Mouse (Mus musculus): ENCODE data around the gene Zfp618. TPM values are rescaled to one million over a fixed set of nuclear protein-coding genes. Genes with fewer than 3 reads are reported as not detected.

The Zfp618 gene
- polyA plus RNA-seq, 1 experiment from 2014 or later: 26.6 TPM

DNA sequence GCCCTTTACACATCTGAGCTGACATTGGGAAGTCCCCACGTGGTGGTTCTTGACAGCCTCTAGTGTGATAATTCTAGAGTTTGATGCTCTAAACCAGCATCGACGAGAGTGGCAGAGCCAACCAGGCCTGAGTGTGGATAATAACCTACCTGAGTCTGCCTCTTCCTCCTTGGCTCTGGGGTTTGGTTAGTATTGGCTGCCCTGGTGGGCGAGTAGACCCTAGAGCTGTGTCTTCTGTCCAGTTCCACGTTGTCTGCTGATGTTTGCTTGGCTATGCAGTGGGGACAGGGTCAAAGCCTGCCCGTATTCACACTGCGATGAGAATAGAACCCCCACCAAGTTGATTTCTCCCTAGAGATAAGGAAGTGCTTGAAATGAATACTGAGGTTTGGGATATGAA lies 58.1 kb downstream of the Zfp618 start:
- Histone ChIP-seq H3K27me3 (ENCODE audit: insufficient read depth, low read length) (no peaks in the 10 kb centered on the region), H3K4me3 (replicated peaks; ENCODE audit: low read depth, low read length) (no peak overlapping the region), H3K36me3 (ENCODE audit: insufficient read depth, low read length) (no peaks in the 10 kb centered on the region), H3K4me1 (replicated peaks; ENCODE audit: insufficient read depth, low read length) (peaks cover 17% of the 10 kb centered on the region), H3K9ac (ENCODE audit: low read depth, low read length) (no peak overlapping the region), H3K4me2 (ENCODE audit: low read length) (no peak overlapping the region), H3K9me3 (replicated peaks; ENCODE audit: low read length) (no peaks in the 10 kb centered on the region), H3K27ac (no peak overlapping the region)
- no peak for DNase-seq (ENCODE audit: low spot score)
- ATAC-seq (replicated peaks; ENCODE audit: low FRiP score, low read depth): no peak
- TF ChIP-seq CTCF (IDR thresholded peaks at IDR 0.05; ENCODE audit: low read depth): no peak
- WGBS: 90% methylated on average over 7 of the region's 7 CpGs

DNA sequence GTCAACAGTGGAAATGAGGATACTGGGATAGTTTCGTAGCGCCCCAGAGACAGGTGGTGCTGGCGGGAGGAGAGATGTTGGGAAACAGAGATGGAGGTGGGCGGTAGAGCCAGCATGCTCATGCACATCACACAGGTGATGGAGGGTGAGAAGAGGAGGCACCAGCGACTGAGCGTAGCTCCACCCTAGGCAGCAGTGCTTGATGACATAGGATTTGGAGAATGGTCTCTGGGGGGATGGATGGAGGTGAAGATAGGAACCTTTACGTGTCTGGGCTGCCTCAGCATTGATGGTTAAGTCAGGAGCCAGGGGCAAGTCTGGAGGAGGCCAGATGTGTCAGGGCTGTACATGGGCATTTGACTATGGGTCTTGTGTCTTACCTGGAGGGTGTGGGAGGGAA lies 58.7 kb downstream of the Zfp618 start:
- H3K27ac ChIP-seq: no peak overlapping the region
- no peaks in the 10 kb centered on the region for H3K36me3 ChIP-seq (ENCODE audit: insufficient read depth, low read length)
- DNase-seq (ENCODE audit: low spot score): no peak
- no peak overlapping the region for H3K4me3 ChIP-seq (replicated peaks; ENCODE audit: low read depth, low read length)
- H3K27me3 ChIP-seq (ENCODE audit: insufficient read depth, low read length): no peaks in the 10 kb centered on the region
- H3K4me1 ChIP-seq (replicated peaks; ENCODE audit: insufficient read depth, low read length): peaks cover 17% of the 10 kb centered on the region; the same call in 1 of the 2 replicates
- no peak for TF ChIP-seq CTCF (IDR thresholded peaks at IDR 0.05; ENCODE audit: low read depth)
- H3K4me2 ChIP-seq (ENCODE audit: low read length): no peak overlapping the region
- no peak overlapping the region for H3K9ac ChIP-seq (ENCODE audit: low read depth, low read length)
- ATAC-seq (replicated peaks; ENCODE audit: low FRiP score, low read depth): no peak
- no peaks in the 10 kb centered on the region for H3K9me3 ChIP-seq (replicated peaks; ENCODE audit: low read length)
- WGBS: 97% methylated on average over 7 of the region's 7 CpGs

DNA sequence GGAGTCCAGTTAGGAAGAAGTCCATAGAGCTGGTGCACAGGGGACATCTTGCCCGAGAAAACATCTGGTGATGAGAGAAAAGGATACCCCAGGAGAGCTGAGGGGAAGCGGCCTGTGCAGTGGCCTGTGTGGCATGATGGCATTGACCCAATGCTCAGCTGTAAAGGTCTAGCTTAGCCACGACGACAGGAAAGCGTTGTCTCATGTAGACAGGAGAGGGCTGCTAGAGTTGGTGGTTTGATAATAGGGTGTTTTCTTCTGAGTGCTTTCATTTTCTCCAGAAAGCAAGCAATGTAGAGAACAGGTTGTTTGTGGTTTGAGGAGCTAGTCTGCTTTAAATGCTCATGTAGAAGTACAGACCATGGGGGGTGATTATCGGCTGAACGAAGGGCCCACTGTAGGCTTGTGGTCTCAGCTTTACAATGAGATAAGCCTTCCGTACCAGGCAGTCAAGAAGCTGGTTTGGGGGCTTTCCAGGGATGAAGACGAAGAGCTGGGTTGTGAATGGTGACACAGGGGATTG lies 59.4 kb downstream of the Zfp618 start:
- Histone ChIP-seq H3K4me2 (ENCODE audit: low read length) (no peak overlapping the region), H3K27me3 (ENCODE audit: insufficient read depth, low read length) (no peaks in the 10 kb centered on the region), H3K9me3 (replicated peaks; ENCODE audit: low read length) (no peaks in the 10 kb centered on the region), H3K36me3 (ENCODE audit: insufficient read depth, low read length) (no peaks in the 10 kb centered on the region), H3K9ac (ENCODE audit: low read depth, low read length) (no peak overlapping the region), H3K4me3 (replicated peaks; ENCODE audit: low read depth, low read length) (no peak overlapping the region), H3K4me1 (replicated peaks; ENCODE audit: insufficient read depth, low read length) (peaks cover 17% of the 10 kb centered on the region; the same call in 1 of the 2 replicates), H3K27ac (no peak overlapping the region)
- WGBS: 75% methylated on average over 9 of the region's 9 CpGs
- ATAC-seq (replicated peaks; ENCODE audit: low FRiP score, low read depth) (no peak), DNase-seq (ENCODE audit: low spot score) (no peak)
- no peak for TF ChIP-seq CTCF (IDR thresholded peaks at IDR 0.05; ENCODE audit: low read depth)

DNA sequence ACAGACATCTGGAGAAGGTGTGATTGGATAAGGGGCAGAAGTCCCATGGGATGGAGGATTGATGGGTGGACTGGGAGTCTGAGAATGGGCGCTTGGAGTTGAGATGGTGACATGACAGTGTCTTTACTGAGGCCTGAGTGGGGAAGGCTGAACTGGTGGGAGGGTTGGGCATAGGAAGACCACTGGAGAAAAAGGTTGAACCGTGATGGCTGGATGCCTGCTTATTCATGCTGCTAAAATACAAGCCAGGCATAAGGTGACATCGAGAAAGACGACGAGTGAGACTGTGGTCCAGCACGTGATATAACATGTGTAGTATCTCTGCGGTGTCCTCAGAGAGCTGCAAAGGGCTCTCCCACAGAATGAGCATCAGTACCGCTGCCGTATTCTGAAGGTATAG lies 59.9 kb downstream of the Zfp618 start:
- H3K9me3 ChIP-seq (replicated peaks; ENCODE audit: low read length): no peaks in the 10 kb centered on the region
- 91% methylated on average over 9 of the region's 9 CpGs for WGBS
- no peak for TF ChIP-seq CTCF (IDR thresholded peaks at IDR 0.05; ENCODE audit: low read depth)
- DNase-seq (ENCODE audit: low spot score): no peak
- H3K9ac ChIP-seq (ENCODE audit: low read depth, low read length): no peak overlapping the region
- H3K27me3 ChIP-seq (ENCODE audit: insufficient read depth, low read length): no peaks in the 10 kb centered on the region
- H3K27ac ChIP-seq: no peak overlapping the region
- H3K4me3 ChIP-seq (replicated peaks; ENCODE audit: low read depth, low read length): no peak overlapping the region
- ATAC-seq (replicated peaks; ENCODE audit: low FRiP score, low read depth): no peak
- no peaks in the 10 kb centered on the region for H3K36me3 ChIP-seq (ENCODE audit: insufficient read depth, low read length)
- no peak overlapping the region for H3K4me2 ChIP-seq (ENCODE audit: low read length)
- peaks cover 17% of the 10 kb centered on the region; the same call in 1 of the 2 replicates for H3K4me1 ChIP-seq (replicated peaks; ENCODE audit: insufficient read depth, low read length)

GRCm38 (mm10) chr4:63026286-63026685 lies 60.9 kb downstream of the Zfp618 start:
- no peak overlapping the region for H3K27ac ChIP-seq
- no peaks in the 10 kb centered on the region for H3K27me3 ChIP-seq (ENCODE audit: insufficient read depth, low read length)
- H3K9ac ChIP-seq (ENCODE audit: low read depth, low read length): no peak overlapping the region
- peak; percentile 45; the same call in 1 of the 2 replicates for ATAC-seq (replicated peaks; ENCODE audit: low FRiP score, low read depth)
- peaks cover 22% of the 10 kb centered on the region for H3K4me1 ChIP-seq (replicated peaks; ENCODE audit: insufficient read depth, low read length)
- H3K4me2 ChIP-seq (ENCODE audit: low read length): no peak overlapping the region
- no peak for TF ChIP-seq CTCF (IDR thresholded peaks at IDR 0.05; ENCODE audit: low read depth)
- DNase-seq (ENCODE audit: low spot score): no peak
- 94% methylated on average over 3 of the region's 3 CpGs for WGBS
- no peaks in the 10 kb centered on the region for H3K36me3 ChIP-seq (ENCODE audit: insufficient read depth, low read length)
- no peaks in the 10 kb centered on the region for H3K9me3 ChIP-seq (replicated peaks; ENCODE audit: low read length)
- H3K4me3 ChIP-seq (replicated peaks; ENCODE audit: low read depth, low read length): no peak overlapping the region

GRCm38 (mm10) chr4:63027451-63027850 lies 62.1 kb downstream of the Zfp618 start:
- no peak overlapping the region for H3K9ac ChIP-seq (ENCODE audit: low read depth, low read length)
- peaks cover 20% of the 10 kb centered on the region; the same call in 1 of the 2 replicates for H3K4me1 ChIP-seq (replicated peaks; ENCODE audit: insufficient read depth, low read length)
- H3K4me3 ChIP-seq (replicated peaks; ENCODE audit: low read depth, low read length): no peak overlapping the region
- H3K4me2 ChIP-seq (ENCODE audit: low read length): no peak overlapping the region
- H3K27ac ChIP-seq: no peak overlapping the region
- no peaks in the 10 kb centered on the region for H3K9me3 ChIP-seq (replicated peaks; ENCODE audit: low read length)
- no peaks in the 10 kb centered on the region for H3K27me3 ChIP-seq (ENCODE audit: insufficient read depth, low read length)
- no peaks in the 10 kb centered on the region for H3K36me3 ChIP-seq (ENCODE audit: insufficient read depth, low read length)
- ATAC-seq (replicated peaks; ENCODE audit: low FRiP score, low read depth) (no peak), DNase-seq (ENCODE audit: low spot score) (no peak)
- no peak for TF ChIP-seq CTCF (IDR thresholded peaks at IDR 0.05; ENCODE audit: low read depth)

DNA sequence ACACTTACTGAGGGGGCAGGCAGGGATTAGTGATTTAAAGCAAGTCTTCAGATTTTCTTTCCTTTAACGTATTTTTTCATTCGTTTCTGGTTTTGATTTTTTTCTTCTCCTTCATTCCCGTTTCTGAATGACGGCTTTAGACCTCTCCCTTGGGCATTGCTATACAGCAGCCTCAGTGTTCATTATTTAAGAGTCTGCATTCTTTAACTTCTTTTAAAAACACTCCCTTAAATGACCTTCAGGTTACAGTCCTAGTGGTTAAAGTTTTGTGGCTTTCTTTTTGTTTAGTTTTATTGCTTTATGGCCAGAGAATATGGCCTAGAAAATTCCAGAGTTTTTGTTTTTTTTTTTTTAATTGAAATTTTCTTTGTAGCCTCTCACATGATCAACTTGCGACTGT lies 64.8 kb downstream of the Zfp618 start:
- Histone ChIP-seq H3K36me3 (ENCODE audit: insufficient read depth, low read length) (no peaks in the 10 kb centered on the region), H3K9ac (ENCODE audit: low read depth, low read length) (no peak overlapping the region), H3K4me2 (ENCODE audit: low read length) (no peak overlapping the region), H3K27me3 (ENCODE audit: insufficient read depth, low read length) (no peaks in the 10 kb centered on the region), H3K4me1 (replicated peaks; ENCODE audit: insufficient read depth, low read length) (peaks cover 25% of the 10 kb centered on the region; the same call in 1 of the 2 replicates), H3K9me3 (replicated peaks; ENCODE audit: low read length) (no peaks in the 10 kb centered on the region), H3K27ac (peak overlapping the region; percentile 50), H3K4me3 (replicated peaks; ENCODE audit: low read depth, low read length) (no peak overlapping the region)
- ATAC-seq (replicated peaks; ENCODE audit: low FRiP score, low read depth) (no peak), DNase-seq (ENCODE audit: low spot score) (peak; percentile 84)
- no peak for TF ChIP-seq CTCF (IDR thresholded peaks at IDR 0.05; ENCODE audit: low read depth)
- 24% methylated on average over 5 of the region's 5 CpGs for WGBS

All from kidney, postnatal 0 days (tissue).